Mouse (Mus musculus) adipocyte (in vitro differentiated cells): Measurements from ENCODE around the gene Dgcr8.
A peak's percentile ranks its signal among the peaks of the same experiment; 100 is the strongest.

Experiments
- DNase-seq: peaks from one replicate; pipeline ENCODE4 v3.0.0-alpha.2; 2016; ENCODE audit warnings: low spot score

The Dgcr8 gene

GRCm38 (mm10) chr16:18220856-18221542 lies 68.0 kb downstream of the Dgcr8 start:
- DNase-seq: no peak

- peak; percentile 47 for DNase-seq
Measured at GRCm38 (mm10) chr16:18220001-18220400, 69.0 kb downstream of the Dgcr8 start.

GRCm38 (mm10) chr16:18218580-18218996 lies 70.5 kb downstream of the Dgcr8 start:
- no peak for DNase-seq

GRCm38 (mm10) chr16:18217579-18217978 lies 71.5 kb downstream of the Dgcr8 start, which contains the start of gene Ccdc188:
Gene Ccdc188 (plus strand): TSS chr16:18217879.
- no peak for DNase-seq

GRCm38 (mm10) chr16:18214858-18215257 lies 74.2 kb downstream of the Dgcr8 start:
- no peak for DNase-seq

- no peak for DNase-seq
Measured at GRCm38 (mm10) chr16:18213689-18214088, 75.4 kb downstream of the Dgcr8 start.

- DNase-seq: peak; percentile 87
Measured at GRCm38 (mm10) chr16:18211417-18212171, 77.5 kb downstream of the Dgcr8 start.

- peak; percentile 83 for DNase-seq
Measured at GRCm38 (mm10) chr16:18210701-18211416, 78.2 kb downstream of the Dgcr8 start.
